Mouse (Mus musculus) embryonic fibroblast, embryonic 13.5 days (primary cell): ENCODE results near the gene Pum1. TPM values are rescaled to one million over a fixed set of nuclear protein-coding genes. Genes with fewer than 3 reads are reported as not detected.

Experiments used
- H3K27ac ChIP-seq: 2 replicates; pipeline ENCODE4 v1.5.1; 2012; ENCODE audit warnings: low read length, control low read depth, inconsistent platforms; ENCODE audit not compliant: insufficient read depth
- H3K4me1 ChIP-seq: 2 replicates; pipeline ENCODE4 v1.6.1; 2011; ENCODE audit warnings: low read length; ENCODE audit not compliant: control insufficient read depth, insufficient read depth
- H3K4me3 ChIP-seq: 2 replicates; pipeline ENCODE4 v1.5.1; 2011; ENCODE audit warnings: mild to moderate bottlenecking, control low read depth, low read length; ENCODE audit not compliant: insufficient read depth
- CTCF ChIP-seq: IDR thresholded peaks from 2 replicates; pipeline ENCODE4 v1.5.1; 2011; ENCODE audit warnings: mild to moderate bottlenecking, control low read depth, low read length, moderate library complexity, borderline replicate concordance; ENCODE audit not compliant: insufficient read depth
- POLR2A ChIP-seq: IDR thresholded peaks from 2 replicates; pipeline ENCODE4 v1.6.1; 2011; ENCODE audit warnings: low read depth, mild to moderate bottlenecking, control low read depth, low read length, moderate library complexity
- polyA plus RNA-seq: library from polyadenylated mRNA; stranded (reverse); fragments of >200 nt; gene quantifications from 2 replicates; pipeline ENCODE4 v1.2.4, GENCODE M21; 2011; ENCODE audit warnings: low read depth; ENCODE audit not compliant: missing spikeins, insufficient read length

The Pum1 gene
- polyA plus RNA-seq, 1 experiment, result 52.7 TPM

GRCm38 (mm10) chr4:130804771-130805361 lies 141.7 kb downstream of the Pum1 start:
- Histone ChIP-seq H3K4me3 (no peak overlapping the region), H3K4me1 (no peaks in the 10 kb centered on the region; the same call in 1 of the 2 replicates), H3K27ac (no peak overlapping the region)
- TF ChIP-seq POLR2A (no peak), CTCF (no peak)

- Histone ChIP-seq H3K4me1 (no peaks in the 10 kb centered on the region; the same call in 1 of the 2 replicates), H3K27ac (no peak overlapping the region), H3K4me3 (no peak overlapping the region)
- TF ChIP-seq CTCF, result no peak
- TF ChIP-seq POLR2A, result no peak
These were observed 142.6 kb downstream of the Pum1 start for GRCm38 (mm10) chr4:130805746-130806145.

- no peak for TF ChIP-seq CTCF
- no peak for TF ChIP-seq POLR2A
- H3K4me1 ChIP-seq, result no peaks in the 10 kb centered on the region; the same call in 1 of the 2 replicates
- H3K27ac ChIP-seq, result no peak overlapping the region
- no peak overlapping the region for H3K4me3 ChIP-seq
These were observed 143.6 kb downstream of the Pum1 start for GRCm38 (mm10) chr4:130806746-130807145.

- no peaks in the 10 kb centered on the region; the same call in 1 of the 2 replicates for H3K4me1 ChIP-seq
- H3K4me3 ChIP-seq, result no peak overlapping the region
- TF ChIP-seq POLR2A (no peak), CTCF (no peak)
- H3K27ac ChIP-seq, result no peak overlapping the region
These were observed 146.7 kb downstream of the Pum1 start for GRCm38 (mm10) chr4:130809784-130810183.

GRCm38 (mm10) chr4:130810845-130811244 lies 147.7 kb downstream of the Pum1 start:
- no peak overlapping the region for H3K27ac ChIP-seq
- no peak overlapping the region for H3K4me3 ChIP-seq
- no peak for TF ChIP-seq CTCF
- TF ChIP-seq POLR2A, result no peak
- no peaks in the 10 kb centered on the region; the same call in 1 of the 2 replicates for H3K4me1 ChIP-seq

GRCm38 (mm10) chr4:130811385-130811784 lies 148.3 kb downstream of the Pum1 start:
- Histone ChIP-seq H3K27ac (no peak overlapping the region), H3K4me1 (no peaks in the 10 kb centered on the region; the same call in 1 of the 2 replicates), H3K4me3 (no peak overlapping the region)
- TF ChIP-seq CTCF (no peak), POLR2A (no peak)

GRCm38 (mm10) chr4:130813958-130814357 lies 150.8 kb downstream of the Pum1 start:
- Histone ChIP-seq H3K4me1 (no peaks in the 10 kb centered on the region), H3K27ac (no peak overlapping the region), H3K4me3 (no peak overlapping the region)
- TF ChIP-seq POLR2A (no peak), CTCF (no peak)

GRCm38 (mm10) chr4:130814742-130815330 lies 151.7 kb downstream of the Pum1 start:
- H3K4me3 ChIP-seq, result no peak overlapping the region
- TF ChIP-seq CTCF (no peak), POLR2A (no peak)
- H3K27ac ChIP-seq, result no peak overlapping the region
- H3K4me1 ChIP-seq, result no peaks in the 10 kb centered on the region

GRCm38 (mm10) chr4:130815860-130816259 lies 152.7 kb downstream of the Pum1 start:
- Histone ChIP-seq H3K4me3 (no peak overlapping the region), H3K4me1 (no peaks in the 10 kb centered on the region), H3K27ac (no peak overlapping the region)
- no peak for TF ChIP-seq POLR2A

- TF ChIP-seq CTCF (no peak), POLR2A (no peak)
- no peaks in the 10 kb centered on the region for H3K4me1 ChIP-seq
- H3K27ac ChIP-seq, result no peak overlapping the region
- H3K4me3 ChIP-seq, result no peak overlapping the region
These were observed 156.7 kb downstream of the Pum1 start for GRCm38 (mm10) chr4:130819806-130820205.
